Mouse (Mus musculus) myocyte (in vitro differentiated cells): ENCODE data around the gene Gm8773.

ENCODE experiments used
- POLR2A ChIP-seq: IDR thresholded peaks from one replicate; pipeline ENCODE4 v1.6.1; 2011; ENCODE audit warnings: low read depth, mild to moderate bottlenecking, control low read depth, moderate library complexity; ENCODE audit not compliant: insufficient read length
- POLR2AphosphoS2 ChIP-seq: IDR thresholded peaks from one replicate; pipeline ENCODE4 v1.6.1; 2011; ENCODE audit warnings: low read depth, control low read depth; ENCODE audit not compliant: insufficient read length

DNA sequence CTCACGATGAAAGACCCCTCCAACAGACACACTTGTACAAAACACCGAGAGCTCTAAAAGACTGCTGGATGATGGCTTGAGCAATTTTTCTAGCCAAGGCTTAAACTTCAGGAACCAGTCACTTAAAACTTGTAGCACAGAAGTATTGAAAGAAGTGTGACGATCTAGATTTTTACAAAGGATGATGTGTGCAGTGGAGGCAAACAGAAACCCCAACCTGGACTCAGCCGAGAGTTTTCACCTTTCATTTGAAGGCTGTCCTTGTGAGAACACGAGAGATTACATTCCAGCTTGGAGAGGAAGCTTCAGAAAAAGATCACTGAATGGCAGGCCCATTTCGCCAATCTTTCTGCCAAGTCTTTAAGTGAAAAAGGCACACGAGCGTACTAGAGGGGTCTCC is 13.8 kb upstream of the Gm8773 start:
- TF ChIP-seq POLR2AphosphoS2, result no peak
- TF ChIP-seq POLR2A, result no peak
